Mouse (Mus musculus): ENCODE measurements around the gene Rcan2.
A peak's percentile ranks its signal among the peaks of the same experiment; 100 is the strongest.

Gene Rcan2

DNA sequence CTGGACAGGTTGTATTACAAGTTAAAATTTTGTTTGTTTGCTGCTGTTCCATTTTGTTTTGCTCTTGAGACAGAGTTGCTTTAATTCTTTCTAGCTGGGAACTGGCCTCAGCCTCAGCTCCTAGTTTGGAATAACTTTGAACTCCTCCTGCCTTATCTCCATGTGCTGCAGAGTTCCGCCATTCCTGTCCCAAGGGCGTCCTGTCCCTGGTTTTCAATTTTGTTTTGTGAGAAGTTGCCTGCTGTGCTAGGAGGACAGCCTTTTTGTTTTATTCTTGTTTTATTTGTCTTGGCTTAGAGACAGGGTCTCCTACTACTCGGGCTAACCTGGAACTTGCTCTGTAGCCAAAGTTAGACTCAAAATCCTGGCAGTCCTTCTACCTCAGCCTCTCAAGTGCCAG lies 26.1 kb downstream of the Rcan2 start:
- no peak for DNase-seq

DNA sequence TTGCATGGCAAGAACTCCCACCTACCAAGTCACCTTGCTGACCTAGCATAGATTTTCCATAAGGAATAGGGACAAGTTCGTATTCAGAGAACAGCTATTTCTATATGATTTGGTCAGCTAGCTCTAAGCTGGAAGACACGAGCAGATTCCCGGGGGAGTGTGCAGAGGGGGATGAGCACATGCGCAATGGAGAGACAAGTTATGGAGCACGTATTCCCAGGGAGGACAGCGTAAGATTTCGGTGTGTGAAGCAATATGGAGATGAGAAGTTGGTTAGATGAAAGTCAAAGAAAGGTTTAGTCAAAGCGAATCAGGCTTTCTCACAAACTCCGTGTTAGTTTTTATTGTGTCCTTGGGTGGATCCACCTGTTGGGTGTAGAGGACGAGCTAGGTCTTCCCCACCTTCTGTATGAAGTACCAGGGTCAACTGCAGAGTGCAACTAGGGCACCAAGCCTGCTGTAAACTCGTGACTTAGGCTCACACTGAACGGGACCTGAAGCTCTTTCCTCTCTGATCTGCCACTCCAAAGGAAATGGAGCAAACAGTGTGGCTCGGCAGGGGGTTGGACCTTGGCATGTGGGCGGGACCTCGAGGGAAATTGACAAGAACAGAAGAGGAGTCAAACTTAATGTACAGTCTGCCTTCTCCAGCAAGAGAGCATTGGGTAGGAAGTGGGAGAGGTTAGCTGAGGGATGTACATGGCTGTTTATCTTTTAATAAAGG lies 31.4 kb downstream of the Rcan2 start:
- no peak for DNase-seq

DNA sequence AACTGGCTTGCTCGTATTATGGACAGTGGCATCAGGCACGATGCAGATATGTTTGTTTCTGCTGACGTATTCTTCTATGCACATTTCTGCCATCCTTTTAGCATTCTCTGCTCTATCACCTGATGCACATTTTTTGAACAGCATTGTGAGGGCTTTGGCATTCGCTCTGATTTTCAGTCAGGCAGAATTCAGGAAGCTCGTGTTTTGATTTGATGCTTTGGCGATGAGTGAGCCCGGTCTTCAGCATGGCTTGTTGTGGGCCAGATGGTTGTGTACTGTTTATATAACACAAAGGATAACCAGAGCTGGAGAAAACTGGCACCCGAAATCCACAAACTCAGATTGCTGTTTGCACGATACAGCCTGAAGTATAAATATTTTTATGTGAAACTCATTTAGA lies 39.1 kb downstream of the Rcan2 start:
- DNase-seq, result peak; percentile 93

DNA sequence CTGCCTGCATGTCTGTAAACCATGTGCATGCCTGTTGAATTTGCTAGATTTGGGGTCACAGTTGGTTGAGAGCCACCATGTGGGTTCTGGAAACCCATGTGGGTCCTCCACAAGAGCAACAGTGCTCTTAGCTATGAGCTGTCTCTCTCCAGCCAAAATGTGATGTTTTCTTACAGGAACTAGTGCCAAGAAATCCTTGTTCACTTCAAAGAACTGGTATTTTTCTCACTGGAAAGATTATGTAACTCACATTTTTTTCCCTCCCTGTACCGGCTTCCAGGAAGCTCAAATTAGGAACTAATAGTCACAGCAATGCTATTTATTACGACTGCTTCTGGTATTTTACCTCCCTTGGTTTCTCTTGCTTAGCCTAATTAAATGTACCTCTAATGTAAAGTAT lies 45.6 kb downstream of the Rcan2 start:
- DNase-seq, result no peak

DNA sequence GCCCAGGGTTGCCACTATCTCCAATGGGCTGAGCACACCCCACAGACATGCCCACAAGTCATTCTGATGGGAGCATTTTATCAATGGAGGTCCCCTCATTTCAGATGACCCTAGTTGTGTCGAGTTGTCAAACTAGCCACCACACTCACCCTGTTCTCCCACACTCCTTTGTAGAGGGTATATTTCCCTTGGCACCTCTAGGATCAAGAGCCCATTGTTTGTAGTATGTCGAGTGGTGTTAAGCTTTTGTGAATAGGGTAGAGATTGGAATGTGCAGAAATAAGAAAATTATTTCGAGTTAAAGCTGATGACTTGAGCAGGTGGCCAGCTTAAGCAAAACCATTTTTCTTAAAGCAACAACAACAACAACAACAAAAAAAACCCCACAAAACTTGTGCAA lies 47.8 kb downstream of the Rcan2 start:
- no peak for DNase-seq

DNA sequence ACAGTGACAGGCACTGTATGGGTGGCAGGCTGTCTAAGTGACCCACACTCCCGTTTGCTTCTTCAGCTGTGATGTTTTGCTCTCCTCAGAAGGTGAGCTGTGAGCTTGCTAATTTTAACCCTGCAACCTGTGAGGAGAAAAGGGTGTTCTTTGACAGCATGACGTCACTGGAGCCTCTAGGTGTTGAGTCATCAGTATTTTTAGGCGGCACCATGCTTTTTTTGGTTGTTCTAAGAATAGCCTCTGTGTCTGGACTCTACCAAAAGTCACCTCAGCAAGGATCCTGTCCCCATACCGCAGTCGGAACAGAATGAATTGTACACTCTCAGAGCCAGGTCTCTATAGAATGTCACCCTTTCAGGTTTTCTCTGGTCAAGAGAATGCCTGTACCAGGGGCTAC lies 54.0 kb downstream of the Rcan2 start:
- peak; percentile 59 for DNase-seq

DNA sequence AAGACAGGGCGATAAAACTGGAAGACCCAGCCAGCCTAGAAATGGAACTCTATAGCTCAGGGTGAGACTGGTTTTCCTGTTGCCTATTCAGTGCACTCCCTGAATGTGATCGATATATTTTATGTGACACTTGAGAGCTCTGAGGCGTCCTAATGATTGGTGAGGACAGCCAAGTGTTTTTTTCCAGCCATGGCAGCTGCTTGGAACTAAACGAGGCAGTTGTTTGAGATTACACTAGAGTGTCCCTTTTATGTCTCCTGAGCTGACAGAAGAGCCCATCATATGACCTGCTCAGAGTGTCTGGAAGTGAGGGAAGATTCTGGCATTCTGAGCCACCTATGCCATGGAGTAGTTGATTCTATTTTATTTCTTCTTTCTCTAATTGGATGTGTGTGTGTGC lies 54.9 kb downstream of the Rcan2 start:
- DNase-seq, result no peak

DNA sequence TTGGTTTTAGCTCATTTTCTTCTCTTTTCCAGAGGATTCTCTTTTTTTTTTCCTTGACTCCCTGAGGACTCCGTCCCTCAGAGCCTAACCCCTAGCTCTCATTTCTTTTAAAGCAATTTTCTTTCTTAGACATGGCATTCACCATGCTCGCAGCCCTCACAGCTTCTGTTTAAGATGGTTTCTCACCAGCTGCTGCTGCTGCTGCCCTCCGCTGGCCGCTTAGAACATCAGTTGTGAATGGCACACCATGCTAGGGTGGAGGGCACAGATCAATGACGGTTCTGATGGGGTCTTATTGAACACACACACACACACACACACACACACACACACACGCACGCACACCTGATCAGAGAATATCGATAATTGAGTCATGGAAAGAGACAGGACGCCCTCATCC lies 67.7 kb downstream of the Rcan2 start:
- DNase-seq, result no peak

DNA sequence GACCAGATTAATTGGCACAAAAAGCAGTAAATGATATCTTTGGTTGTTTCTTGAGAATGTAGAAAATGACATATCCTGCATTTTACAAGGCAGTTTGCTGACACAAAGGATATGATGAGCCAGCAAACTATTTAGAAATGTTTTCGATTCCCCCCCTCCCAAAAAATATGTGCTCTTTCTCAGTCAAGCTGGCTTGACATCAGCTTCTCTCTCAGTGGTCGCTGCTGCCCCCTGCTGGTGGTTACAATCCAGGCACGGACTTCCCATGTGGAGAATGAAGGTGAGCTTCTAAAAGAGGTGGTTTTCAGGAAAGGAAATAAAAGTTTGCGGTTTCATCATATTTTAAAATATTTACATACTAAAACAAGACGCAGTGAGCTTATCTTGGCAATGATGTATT lies 68.5 kb downstream of the Rcan2 start:
- DNase-seq, result peak; percentile 89

DNA sequence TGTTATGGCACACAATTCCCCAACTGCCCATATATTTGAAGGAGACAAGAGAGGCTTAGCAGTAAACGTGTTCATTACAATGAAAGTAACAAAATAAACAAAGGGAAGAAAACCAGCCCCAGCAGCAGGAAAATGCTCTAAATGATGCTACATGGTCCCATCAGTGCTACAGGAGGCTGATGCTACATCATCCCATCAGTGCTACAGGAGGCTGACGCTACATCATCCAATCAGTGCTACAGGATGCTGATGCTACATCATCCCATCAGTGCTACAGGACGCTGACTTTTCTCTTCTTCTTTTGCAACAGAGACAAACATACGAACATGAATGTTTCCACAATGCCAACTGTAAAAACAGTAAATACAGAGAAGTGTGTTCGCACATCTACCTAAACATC lies 73.3 kb downstream of the Rcan2 start:
- DNase-seq, result no peak

DNA sequence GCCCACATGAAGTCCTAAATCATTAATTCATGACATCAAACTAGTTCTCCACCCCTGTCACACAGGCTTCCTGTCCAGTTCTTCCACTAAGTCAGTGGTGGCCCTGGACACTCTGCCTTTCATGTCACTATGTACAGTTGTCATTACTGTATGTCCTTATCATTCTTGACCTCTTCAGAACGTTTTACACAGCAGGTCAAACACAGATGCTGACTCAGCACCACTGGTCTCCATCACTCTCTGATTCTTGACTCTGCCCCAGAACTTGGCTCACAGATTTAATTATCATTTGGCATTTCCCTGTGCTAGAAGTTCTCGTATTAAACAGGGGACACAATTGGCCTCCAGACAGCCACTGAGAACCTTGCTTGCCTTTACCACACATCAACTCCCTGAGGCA lies 76.3 kb downstream of the Rcan2 start:
- no peak for DNase-seq

DNA sequence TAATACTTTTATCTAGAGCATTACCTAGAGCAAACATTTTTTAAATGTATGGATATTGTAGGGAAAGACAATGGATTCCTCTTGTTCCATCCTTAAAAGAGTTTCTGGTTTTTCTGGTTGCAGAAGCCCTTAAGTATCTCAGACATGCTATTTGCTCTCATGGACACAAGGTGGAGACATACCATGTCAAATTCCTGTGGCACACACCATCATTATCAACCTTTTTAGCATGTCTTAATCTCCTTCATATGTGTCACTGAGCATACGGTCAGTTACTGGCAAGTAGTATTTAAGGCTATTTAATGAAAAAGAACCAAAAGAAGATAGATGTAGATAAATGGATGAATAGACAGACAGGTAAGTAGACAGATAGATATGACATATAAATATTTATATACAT lies 81.9 kb downstream of the Rcan2 start:
- peak; percentile 61 for DNase-seq

DNA sequence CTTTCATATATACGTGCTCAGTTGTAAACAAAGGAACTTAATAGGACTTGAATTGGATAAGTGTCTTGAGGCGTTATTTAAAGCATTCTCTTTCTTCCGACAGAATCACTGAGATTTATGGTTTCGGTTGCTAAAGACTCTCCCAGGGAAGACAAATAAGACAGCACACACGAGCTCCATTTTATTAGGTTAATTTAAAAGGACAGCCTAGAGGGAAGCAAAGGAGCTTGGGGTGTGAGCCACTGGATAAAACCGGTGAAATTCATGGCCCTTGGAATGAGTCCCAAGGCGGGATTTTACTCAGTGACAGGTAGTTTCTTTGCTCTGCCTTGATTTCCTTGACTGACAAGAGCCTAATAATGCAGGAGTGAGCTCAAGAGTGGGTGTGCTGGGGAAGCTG lies 85.1 kb downstream of the Rcan2 start:
- DNase-seq, result no peak

DNA sequence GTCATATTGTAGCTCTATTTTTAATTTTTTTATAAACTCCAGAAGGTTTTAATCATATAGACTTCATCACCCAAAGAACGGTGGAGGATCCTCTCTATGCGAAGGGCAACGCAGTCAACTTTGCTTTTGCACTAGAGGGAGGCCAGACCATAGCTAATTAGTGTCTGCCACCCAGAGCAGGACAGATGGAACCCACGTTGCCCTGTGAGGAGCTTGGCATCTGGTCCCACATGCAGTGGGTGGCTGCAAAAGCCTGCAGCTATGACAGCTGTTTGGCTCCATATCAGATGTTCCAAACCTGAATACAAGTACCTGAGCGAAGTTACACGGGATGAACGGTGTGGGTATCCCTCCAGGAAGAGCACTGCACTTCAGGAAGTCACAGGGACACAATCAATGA lies 86.8 kb downstream of the Rcan2 start:
- no peak for DNase-seq

DNA sequence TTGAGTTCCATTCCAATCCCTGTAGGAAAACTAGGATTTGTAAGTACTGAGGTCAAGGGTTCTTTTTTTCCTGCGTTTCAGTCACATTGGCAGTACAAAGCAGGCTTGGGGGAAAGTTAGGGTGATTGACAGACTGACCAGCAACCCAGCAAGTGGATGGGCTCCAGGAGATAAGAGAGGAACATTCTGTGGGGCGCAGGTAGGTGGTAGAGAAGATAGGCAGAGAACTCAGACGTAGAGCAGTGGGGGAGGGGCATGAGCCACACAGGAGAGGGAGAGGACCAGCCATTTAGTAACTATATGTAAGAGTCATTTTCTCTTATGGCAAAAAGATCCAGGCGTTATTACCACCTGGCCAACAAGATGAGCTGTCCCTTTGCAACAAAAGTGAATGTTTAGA lies 96.2 kb downstream of the Rcan2 start:
- no peak for DNase-seq

DNA sequence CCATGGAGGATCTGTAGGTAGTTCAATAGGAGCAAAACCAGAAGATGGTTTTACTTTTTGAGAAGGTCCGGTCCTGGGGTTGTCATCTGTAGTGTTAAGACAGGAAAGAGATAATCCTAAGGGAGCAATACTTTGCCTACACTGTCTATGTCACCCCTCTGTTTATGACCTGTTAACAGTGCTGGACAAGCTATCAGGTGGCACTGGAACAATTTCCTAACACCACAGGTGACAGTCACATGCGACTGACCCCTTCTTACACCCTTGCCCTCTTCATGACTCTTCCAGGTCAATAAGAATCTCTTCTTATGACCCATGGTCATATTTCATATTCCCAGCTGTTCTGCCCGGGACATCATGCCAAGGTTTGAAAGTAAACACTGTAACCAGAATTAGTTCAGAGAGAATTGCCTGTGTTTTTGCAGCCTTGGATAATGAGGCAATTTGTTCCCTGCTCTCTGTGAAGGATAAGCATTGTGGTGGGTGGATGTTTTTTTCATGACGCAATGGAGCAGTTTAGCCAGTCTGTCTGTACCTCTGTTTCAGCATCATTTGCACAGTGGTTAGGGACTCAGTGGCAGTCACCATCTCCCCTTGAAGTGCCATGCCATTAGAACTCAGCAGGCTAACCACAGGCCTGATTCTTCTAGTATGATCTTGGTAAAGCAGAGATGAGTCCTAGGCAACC lies 98.4 kb downstream of the Rcan2 start:
- no peak for DNase-seq

DNA sequence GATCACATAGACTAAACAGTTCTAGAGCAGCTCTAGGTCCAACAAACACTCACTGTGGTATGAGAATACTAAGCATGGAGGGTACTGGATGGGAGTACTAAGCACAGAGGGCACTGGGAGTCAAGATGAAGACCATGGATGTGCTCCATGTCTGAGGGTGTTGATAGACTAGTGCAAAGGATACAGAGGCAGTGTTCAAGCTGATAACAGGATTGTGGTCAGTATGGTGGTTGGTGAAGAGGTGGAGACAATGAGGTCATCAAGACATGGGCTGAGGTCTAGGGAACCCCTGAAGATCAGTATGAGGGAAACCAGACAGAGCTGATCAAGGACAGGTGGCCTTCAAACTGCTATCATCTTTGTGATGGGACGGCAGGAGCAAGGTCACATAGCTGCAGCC lies 99.0 kb downstream of the Rcan2 start:
- DNase-seq, result no peak

DNA sequence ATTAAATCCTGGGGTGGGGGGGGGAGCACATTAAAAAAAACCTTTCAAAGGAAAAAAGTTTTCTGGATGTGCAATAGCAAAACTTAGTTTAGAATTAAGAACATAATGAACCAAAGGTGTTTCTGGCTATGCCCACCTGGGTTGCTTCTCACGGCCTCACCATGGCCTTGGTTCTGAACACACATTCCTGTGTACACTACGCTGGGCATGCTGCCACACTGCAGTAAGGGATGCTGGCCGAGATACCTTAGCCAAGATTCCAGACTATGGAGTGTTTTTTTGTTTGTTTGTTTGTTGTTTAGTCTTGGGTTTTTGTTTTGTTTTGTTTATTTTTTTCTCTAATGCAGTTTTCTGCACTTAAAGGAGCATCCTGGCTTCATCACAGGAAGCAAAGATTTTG lies 100.3 kb downstream of the Rcan2 start:
- DNase-seq, result no peak

DNA sequence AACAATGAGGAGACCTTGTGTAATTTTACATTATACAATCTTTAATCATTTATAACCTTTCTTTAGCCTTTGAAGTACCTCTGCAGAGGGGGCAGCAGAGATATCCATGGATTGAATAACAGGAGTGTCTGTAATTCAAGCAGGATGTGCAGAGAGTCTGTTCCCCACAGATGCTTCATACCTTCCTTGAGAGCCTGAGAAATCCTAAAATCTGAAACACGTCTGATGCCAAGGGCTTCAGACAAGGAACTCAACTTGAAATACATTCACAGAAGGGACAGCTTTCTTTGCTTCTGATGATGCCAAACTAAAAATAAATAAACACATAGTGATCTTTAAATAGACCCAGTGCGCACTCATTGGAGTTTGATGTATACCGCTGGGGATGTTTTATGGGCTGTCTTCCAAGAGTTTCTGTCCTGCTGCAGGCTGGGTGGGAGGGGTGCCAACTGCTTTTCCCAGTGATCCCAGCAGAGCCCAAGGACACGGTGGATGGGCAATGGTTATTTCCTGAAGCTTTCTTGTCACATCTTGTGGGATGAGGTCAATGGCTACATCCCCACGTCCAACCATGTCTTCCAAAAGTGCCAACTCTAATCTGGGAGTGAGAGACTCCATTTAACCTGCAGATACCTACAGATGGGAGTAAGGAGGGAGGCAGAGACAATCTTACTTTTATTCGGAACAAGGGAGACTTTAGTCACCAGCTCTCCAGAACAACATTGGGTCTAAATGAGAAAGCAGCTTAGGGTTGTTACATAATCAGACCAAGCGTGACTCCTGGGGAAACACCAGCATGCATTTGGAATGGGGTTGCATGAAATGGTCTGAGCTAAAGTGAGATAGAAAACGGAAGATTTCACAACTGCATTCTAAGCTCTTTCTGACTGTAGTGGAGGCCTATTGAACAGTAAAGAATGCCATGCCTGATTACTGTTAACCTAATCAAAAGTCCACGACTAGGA lies 102.9 kb downstream of the Rcan2 start:
- DNase-seq, result peak; percentile 17

DNA sequence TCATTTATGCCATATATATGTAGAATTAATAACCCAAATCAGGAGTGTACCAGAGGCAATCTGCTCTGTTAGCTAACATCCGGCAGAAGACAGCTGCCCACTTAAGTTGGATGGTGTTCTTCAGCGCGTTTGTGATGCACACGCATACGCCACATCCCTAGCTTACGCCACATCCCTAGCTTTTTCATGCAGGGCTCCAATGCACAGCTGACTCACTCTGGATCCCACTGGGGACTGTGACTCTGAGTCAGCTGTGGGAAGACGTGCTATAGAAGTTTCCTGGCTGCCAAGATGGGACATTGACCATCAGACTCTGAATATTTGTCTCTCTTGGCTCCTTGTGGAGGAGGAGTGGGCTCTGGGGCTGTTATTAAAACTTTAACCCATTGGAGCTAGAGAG lies 103.7 kb downstream of the Rcan2 start:
- no peak for DNase-seq

DNA sequence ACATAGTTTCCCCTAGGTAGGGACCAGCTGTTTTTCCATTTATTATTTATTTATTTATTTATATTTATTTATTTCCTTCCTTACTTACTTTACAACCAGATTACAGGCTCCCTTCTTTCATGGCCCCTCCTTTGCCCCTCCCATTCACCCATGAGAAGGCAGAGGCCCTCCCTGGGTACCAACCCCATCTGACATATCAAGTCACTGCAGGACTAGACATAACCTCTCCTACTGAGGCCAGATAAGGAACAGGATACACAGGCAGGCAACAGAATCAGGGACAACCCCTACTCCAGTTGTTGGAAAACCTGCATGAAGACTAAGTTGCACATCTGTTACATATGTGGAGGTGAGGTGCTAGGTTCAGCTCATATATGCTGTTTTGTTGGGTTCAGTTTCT lies 105.6 kb downstream of the Rcan2 start:
- DNase-seq, result no peak

DNA sequence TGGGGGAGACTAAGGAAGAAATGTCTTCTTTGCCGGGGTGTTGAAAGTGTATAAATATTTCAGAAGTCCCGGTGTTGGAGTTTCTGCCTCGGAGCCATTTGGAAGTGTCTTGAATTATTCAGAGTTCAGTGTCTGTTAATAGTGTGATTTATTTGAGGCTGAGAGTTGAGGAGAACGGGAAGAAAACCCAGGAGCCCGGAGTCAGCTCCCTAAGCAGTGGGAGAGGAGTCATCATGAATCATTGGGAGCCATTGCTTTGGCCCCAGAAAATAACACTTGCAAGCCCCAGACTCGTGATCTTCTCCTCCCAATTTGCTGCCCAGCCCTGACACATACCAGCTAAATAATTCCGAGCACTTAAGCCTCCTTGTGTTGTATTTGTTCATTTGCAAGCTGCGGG lies 115.0 kb downstream of the Rcan2 start:
- DNase-seq, result no peak

DNA sequence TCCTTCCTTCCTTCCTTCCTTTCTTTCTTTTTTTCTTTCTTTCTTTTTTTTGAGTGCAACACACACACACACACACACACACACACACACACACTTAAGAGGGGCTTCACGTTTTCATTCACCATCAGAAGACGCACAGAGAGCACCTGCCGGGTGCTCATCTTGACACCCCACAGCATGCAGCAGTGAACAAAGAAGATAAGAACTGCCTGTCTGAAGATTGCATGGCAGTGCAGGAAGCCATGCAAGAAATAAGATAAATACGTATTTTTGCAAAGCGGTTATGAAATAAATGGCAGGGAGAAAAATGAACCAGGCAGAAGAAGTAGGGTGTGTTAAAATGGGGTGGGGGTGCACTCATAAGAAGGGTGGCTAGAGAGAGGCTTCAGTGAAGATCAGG lies 116.0 kb downstream of the Rcan2 start:
- no peak for DNase-seq

DNA sequence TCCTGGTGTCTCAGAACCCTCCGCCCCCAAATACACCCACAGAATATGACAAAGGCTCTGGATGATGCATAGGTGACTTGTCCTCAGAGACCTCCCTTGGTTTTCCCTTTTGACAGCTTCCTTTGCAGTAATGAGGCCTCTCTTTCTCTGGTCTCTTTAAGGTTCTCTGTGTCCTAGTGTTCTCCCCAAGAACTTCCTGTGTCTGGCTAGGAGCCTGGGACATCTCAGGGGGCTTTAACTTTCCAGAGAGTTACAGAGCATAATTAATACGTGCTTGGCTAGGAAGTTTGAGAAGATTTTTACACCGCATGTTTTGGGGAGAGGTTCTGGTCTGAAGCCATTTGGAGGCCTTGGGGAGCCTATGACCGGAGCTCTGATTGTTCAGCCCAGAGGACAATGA lies 128.7 kb downstream of the Rcan2 start:
- no peak for DNase-seq
